Mouse (Mus musculus) olfactory bulb, adult 2 months (tissue): Measurements from ENCODE around the gene Kdm2b.

Experiments used
- CTCF ChIP-seq: fragments of 200-500 bp; IDR thresholded peaks from 2 replicates; pipeline ENCODE4 v1.5.1; 2012; ENCODE audit warnings: low read depth, mild to moderate bottlenecking, low read length, moderate library complexity; ENCODE audit not compliant: insufficient read depth
- POLR2A ChIP-seq: fragments of 200-500 bp; IDR thresholded peaks from 2 replicates; pipeline ENCODE4 v1.6.1; 2012; ENCODE audit warnings: mild to moderate bottlenecking, low read depth, low read length, moderate library complexity; ENCODE audit not compliant: insufficient read depth

- TF ChIP-seq CTCF = no peak
- no peak for TF ChIP-seq POLR2A
Observed at GRCm38 (mm10) chr5:122832536-122832935, 157.1 kb downstream of the Kdm2b start.
